Mouse (Mus musculus) liver, embryonic 14.5 days (tissue): Measurements from ENCODE around the gene Spata32. TPM values are rescaled to one million over a fixed set of nuclear protein-coding genes. Genes with fewer than 3 reads are reported as not detected.
"Not testable (repeated sequence)": the region's sequence is repeated elsewhere in the genome, so short reads cannot be mapped to it uniquely, and the experiment has no call there.

Experiments used
- ATAC-seq: fragments of 200-750 bp; cut with Nextera tagmentation; 2 replicates; pipeline ENCODE4 v1.8.0; 2017; ENCODE audit warnings: moderate number of reproducible peaks, mild to moderate bottlenecking, moderate library complexity; ENCODE audit not compliant: insufficient read depth
- DNase-seq, 3 experiments: peaks; one replicate each; pipeline ENCODE4 v3.0.0-alpha.2; 2012 to 2013; ENCODE audit warnings: low read depth in 3 of 3, low spot score in 3 of 3
- H3K27ac ChIP-seq: fragments of 300-500 bp; sonication (generic); 2 replicates; pipeline ENCODE4 v1.5.1; 2014; ENCODE audit warnings: moderate library complexity, mild to moderate bottlenecking, control low read depth, inconsistent platforms
- H3K27me3 ChIP-seq: fragments of 300-500 bp; sonication (generic); 2 replicates; pipeline ENCODE4 v1.6.1; 2014; ENCODE audit warnings: mild to moderate bottlenecking, low read length, moderate library complexity; ENCODE audit not compliant: control insufficient read depth, insufficient read depth
- H3K36me3 ChIP-seq: fragments of 300-500 bp; sonication (generic); replicated peaks from 2 replicates; pipeline ENCODE4 v1.6.1; 2014; ENCODE audit warnings: low read depth; ENCODE audit not compliant: control insufficient read depth, insufficient read depth
- H3K4me1 ChIP-seq, 2 experiments: fragments of 200-500 bp in 1 of 2; fragments of 300-500 bp in 1 of 2; sonication (generic) in 1 of 2; replicated peaks; 2 replicates each; pipeline ENCODE4 v1.6.1; 2012 to 2014; ENCODE audit warnings: antibody characterized with exemption in 1 of 2, inconsistent platforms in 1 of 2, low read length in 1 of 2; ENCODE audit not compliant: control insufficient read depth in 2 of 2, insufficient read depth in 2 of 2
- H3K4me2 ChIP-seq: fragments of 300-500 bp; sonication (generic); 2 replicates; pipeline ENCODE4 v1.6.1; 2014; ENCODE audit warnings: low read depth, mild to moderate bottlenecking, control low read depth, moderate library complexity
- H3K4me3 ChIP-seq, 2 experiments: fragments of 200-500 bp in 1 of 2; fragments of 300-500 bp in 1 of 2; sonication (generic) in 1 of 2; 2 replicates each; pipeline ENCODE4 v1.5.1; 2012 to 2014; ENCODE audit warnings: low read depth in 2 of 2, low read length in 2 of 2, mild to moderate bottlenecking in 2 of 2, control low read depth in 1 of 2, inconsistent platforms in 1 of 2, moderate library complexity in 1 of 2; ENCODE audit not compliant: insufficient read depth in 1 of 2
- H3K9ac ChIP-seq: fragments of 300-500 bp; sonication (generic); replicated peaks from 2 replicates; pipeline ENCODE4 v1.6.1; 2014; ENCODE audit warnings: mild to moderate bottlenecking, control low read depth, moderate library complexity
- H3K9me3 ChIP-seq: fragments of 300-500 bp; sonication (generic); 2 replicates; pipeline ENCODE4 v1.6.1; 2016; ENCODE audit warnings: low read length, mixed read lengths; ENCODE audit not compliant: control insufficient read depth
- CTCF ChIP-seq: IDR thresholded peaks from 2 replicates; pipeline ENCODE4 v1.5.1; 2016; ENCODE audit warnings: antibody characterized with exemption, low read depth, control low read depth
- EP300 ChIP-seq: IDR thresholded peaks from 2 replicates; pipeline ENCODE4 v1.6.1; 2016; ENCODE audit warnings: antibody characterized with exemption, low read depth
- WGBS: fragments of 180-500 bp; shearing (Covaris S2); extraction: QIAGEN DNeasy Blood & Tissue Kit; methylation state at CpG from one replicate; pipeline ENCODE4 v1.1.7; 2014; ENCODE audit not compliant: insufficient replicate concordance; 5-methylcytosine and 5-hydroxymethylcytosine counted together
- polyA plus RNA-seq, 2 experiments: library from polyadenylated mRNA; depleted of rRNA in 1 of 2; stranded (reverse) in 1 of 2; unstranded in 1 of 2; fragments of >200 nt; fragmentation: Nextera tagmentation in 1 of 2; extraction: Ambion mirVana in 1 of 2; gene quantifications; 2 replicates each; pipeline versions ENCODE4 v1.2.1 to v1.2.3; 2012 to 2014

Spata32 gene
- polyA plus RNA-seq, 2 experiments = not detected

DNA sequence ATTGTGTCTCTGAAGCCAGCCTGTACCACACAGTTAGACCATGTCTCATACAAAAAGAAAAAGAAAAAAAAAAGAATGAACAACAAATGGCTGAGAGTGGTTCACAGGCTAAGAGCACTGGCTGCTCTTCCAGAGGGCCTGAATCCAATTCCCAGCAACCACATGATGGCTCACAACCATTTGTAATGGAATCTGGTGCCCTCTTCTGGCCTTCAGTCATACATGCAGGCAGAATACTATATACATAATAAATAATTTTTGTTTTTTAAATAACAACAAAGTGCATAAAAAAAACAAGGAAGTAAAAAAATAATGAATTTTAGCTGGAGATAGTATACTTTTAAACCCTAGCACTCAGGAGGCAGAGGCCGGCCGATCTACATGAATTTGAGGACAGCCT lies 11.4 kb upstream of the Spata32 start:
- WGBS = 88% methylated on average over 2 of the region's 2 CpGs
- no peak for TF ChIP-seq EP300
- TF ChIP-seq CTCF = peak; percentile 26
- Histone ChIP-seq H3K27me3 (no peaks in the 10 kb centered on the region), H3K4me2 (no peak overlapping the region), H3K36me3 (no peaks in the 10 kb centered on the region), H3K4me1 (no peaks in the 10 kb centered on the region), H3K4me3 (no peak overlapping the region), H3K9me3 (no peaks in the 10 kb centered on the region), H3K27ac (no peak overlapping the region), H3K9ac (no peak overlapping the region)
- DNase-seq (no peak), ATAC-seq (no peak)

DNA sequence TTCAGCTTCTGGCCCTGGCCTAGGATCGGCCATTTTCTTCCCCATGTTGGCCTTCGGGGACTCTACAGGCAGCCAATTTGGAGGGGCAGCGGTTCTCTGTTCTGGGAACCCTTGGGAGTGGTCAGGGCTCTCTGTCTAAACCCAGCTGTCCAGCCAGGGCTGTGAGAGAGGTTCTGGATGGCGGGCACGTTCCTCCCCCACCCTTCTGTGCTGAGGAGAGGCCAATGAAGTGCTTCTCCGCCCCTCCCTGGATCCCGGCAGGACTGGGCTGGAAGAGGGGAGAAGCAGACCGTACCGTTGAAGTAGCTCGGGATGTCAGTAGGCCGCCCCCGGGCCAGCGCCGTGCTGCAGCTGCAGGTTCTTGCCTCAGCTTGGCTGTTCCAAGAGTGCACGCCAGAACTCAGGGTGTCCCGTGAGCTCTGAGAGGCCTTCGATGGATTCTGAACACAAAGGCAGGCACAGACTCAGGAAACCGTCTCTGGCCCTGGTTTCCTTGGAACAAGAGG lies 5.8 kb upstream of the Spata32 start:
- no peak overlapping the region for H3K27ac ChIP-seq
- H3K9me3 ChIP-seq = no peaks in the 10 kb centered on the region
- TF ChIP-seq EP300 (no peak), CTCF (no peak)
- ATAC-seq (no peak), DNase-seq (no peak)
- no peak overlapping the region for H3K9ac ChIP-seq
- no peak overlapping the region for H3K4me3 ChIP-seq
- no peaks in the 10 kb centered on the region for H3K27me3 ChIP-seq
- H3K4me2 ChIP-seq = no peak overlapping the region
- H3K4me1 ChIP-seq = no peaks in the 10 kb centered on the region
- H3K36me3 ChIP-seq = no peaks in the 10 kb centered on the region
- WGBS = 72% methylated on average over 18 of the region's 18 CpGs

DNA sequence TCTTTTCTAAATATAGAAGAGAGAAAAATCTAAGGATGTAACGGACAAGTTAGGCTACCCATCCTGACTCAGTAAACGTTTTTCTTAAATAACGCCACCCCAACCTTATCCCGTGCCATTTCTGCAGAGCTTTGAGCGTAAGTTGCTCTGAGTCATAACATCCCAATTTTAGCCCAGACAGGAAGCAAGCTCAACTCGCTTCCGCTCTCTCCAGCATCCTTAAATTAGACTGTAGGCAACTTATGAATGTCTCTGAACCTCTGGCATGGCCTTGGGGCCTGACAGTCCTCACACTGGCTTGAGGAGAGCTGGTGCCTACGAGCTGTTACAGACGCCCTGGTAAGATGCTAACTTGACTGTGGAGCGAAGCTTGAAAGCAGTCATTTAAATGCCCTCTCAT lies 5.2 kb upstream of the Spata32 start:
- no peak for DNase-seq
- no peak for TF ChIP-seq EP300
- ATAC-seq = no peak
- 58% methylated on average over 10 of the region's 10 CpGs for WGBS
- no peaks in the 10 kb centered on the region; a peak in 1 of 4 replicates for H3K4me1 ChIP-seq
- H3K36me3 ChIP-seq = no peaks in the 10 kb centered on the region
- no peaks in the 10 kb centered on the region for H3K9me3 ChIP-seq
- H3K4me3 ChIP-seq = no peak overlapping the region
- no peaks in the 10 kb centered on the region for H3K27me3 ChIP-seq
- no peak overlapping the region for H3K4me2 ChIP-seq
- H3K27ac ChIP-seq = no peak overlapping the region
- no peak overlapping the region for H3K9ac ChIP-seq

DNA sequence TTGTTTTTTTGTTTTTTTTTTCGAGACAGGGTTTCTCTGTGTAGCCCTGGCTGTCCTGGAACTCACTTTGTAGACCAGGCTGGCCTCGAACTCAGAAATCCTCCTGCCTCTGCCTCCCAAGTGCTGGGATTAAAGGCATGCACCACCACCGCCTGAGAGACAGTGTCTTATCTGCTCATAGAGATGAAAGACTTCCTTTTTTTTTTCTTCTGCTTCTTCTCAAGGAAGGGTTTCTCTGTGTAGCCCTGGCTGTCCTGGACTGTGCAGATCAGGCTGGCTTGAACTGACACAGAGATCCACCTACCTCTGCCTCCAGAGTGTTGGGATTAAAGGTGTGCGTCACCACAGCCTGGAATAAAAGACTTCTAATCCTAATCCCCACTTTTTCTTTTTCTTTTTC lies 4.5 kb upstream of the Spata32 start:
- H3K4me3 ChIP-seq, ATAC-seq, H3K9me3 ChIP-seq: not testable (repeated sequence)

DNA sequence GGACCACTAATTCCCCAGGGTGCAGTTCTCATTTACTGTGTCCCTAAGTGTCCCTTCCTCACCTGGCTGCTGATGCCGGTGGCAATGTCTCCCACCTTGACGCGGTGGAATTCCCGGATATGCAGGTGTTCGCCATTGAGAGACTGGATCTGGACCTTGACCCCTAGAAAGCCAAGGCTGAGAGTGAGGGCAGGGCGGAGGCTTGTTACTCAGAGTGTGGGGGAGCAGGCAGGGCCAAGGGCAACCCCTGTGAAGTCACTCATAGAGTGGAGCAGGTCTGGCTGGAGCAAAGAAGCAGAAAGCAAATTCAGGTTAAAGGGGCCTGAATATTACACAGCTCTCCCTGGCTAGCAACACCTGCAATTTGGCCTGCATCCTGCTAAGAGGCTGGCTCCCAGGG lies 3.2 kb upstream of the Spata32 start:
- Histone ChIP-seq H3K27me3 (no peaks in the 10 kb centered on the region), H3K36me3 (no peaks in the 10 kb centered on the region), H3K9ac (no peak overlapping the region), H3K4me3 (no peak overlapping the region), H3K4me2 (no peak overlapping the region), H3K27ac (no peak overlapping the region), H3K9me3 (no peaks in the 10 kb centered on the region), H3K4me1 (no peaks in the 10 kb centered on the region; a peak in 2 of 4 replicates)
- WGBS = 76% methylated on average over 6 of the region's 6 CpGs
- DNase-seq (no peak), ATAC-seq (no peak)
- TF ChIP-seq EP300 (no peak), CTCF (no peak)

More for the DNA sequence above, 4.5 kb upstream of the Spata32 start:
- DNase-seq, H3K27me3 ChIP-seq, H3K9ac ChIP-seq, H3K4me1 ChIP-seq, H3K36me3 ChIP-seq, H3K4me2 ChIP-seq, H3K27ac ChIP-seq: not testable (repeated sequence)
- WGBS = 34% methylated on average over 4 of the region's 4 CpGs
